Mouse (Mus musculus) midbrain, postnatal 0 days (tissue): ENCODE measurements around the gene Ubr4. TPM values are rescaled to one million over a fixed set of nuclear protein-coding genes. Genes with fewer than 3 reads are reported as not detected.

Experiments
- ATAC-seq: fragments of 200-750 bp; cut with Nextera tagmentation; 2 replicates; pipeline ENCODE4 v1.8.0; 2017; ENCODE audit warnings: moderate number of reproducible peaks, mild to moderate bottlenecking, moderate TSS enrichment, moderate library complexity; ENCODE audit not compliant: low FRiP score
- DNase-seq: peaks from one replicate; pipeline ENCODE4 v3.0.0-alpha.2; 2015; ENCODE audit warnings: low spot score
- H3K27ac ChIP-seq: fragments of 300-500 bp; sonication (generic); 2 replicates; pipeline ENCODE4 v1.5.1; 2014; ENCODE audit warnings: low read depth, mild to moderate bottlenecking, low read length, mixed read lengths
- H3K27me3 ChIP-seq: fragments of 300-500 bp; sonication (generic); 2 replicates; pipeline ENCODE4 v1.6.1; 2014; ENCODE audit warnings: low read length, control low read depth, mixed read lengths; ENCODE audit not compliant: insufficient read depth
- H3K36me3 ChIP-seq: fragments of 300-500 bp; sonication (generic); 2 replicates; pipeline ENCODE4 v1.6.1; 2014; ENCODE audit warnings: low read length, control low read depth, mixed read lengths; ENCODE audit not compliant: insufficient read depth
- H3K4me1 ChIP-seq: fragments of 300-500 bp; sonication (generic); 2 replicates; pipeline ENCODE4 v1.6.1; 2014; ENCODE audit warnings: mild to moderate bottlenecking, control low read depth, antibody characterized with exemption, low read length, mixed read lengths; ENCODE audit not compliant: insufficient read depth
- H3K4me2 ChIP-seq: fragments of 300-500 bp; sonication (generic); 2 replicates; pipeline ENCODE4 v1.6.1; 2014; ENCODE audit warnings: low read depth, mild to moderate bottlenecking, low read length, mixed read lengths; ENCODE audit not compliant: poor library complexity, severe bottlenecking
- H3K4me3 ChIP-seq: fragments of 300-500 bp; sonication (generic); 2 replicates; pipeline ENCODE4 v1.5.1; 2014; ENCODE audit warnings: low read depth, mild to moderate bottlenecking, low read length, moderate library complexity
- H3K9ac ChIP-seq: fragments of 300-500 bp; sonication (generic); replicated peaks from 2 replicates; pipeline ENCODE4 v1.6.1; 2014; ENCODE audit warnings: mild to moderate bottlenecking, low read length, moderate library complexity, mixed read lengths; ENCODE audit not compliant: poor library complexity, severe bottlenecking
- H3K9me3 ChIP-seq: fragments of 300-500 bp; sonication (generic); 2 replicates; pipeline ENCODE4 v1.6.1; 2016; ENCODE audit warnings: low read length, control low read depth
- CTCF ChIP-seq: IDR thresholded peaks from 2 replicates; pipeline ENCODE4 v1.5.1; 2016; ENCODE audit warnings: antibody characterized with exemption, mild to moderate bottlenecking
- WGBS: fragments of 180-500 bp; shearing (Covaris S2); extraction: QIAGEN DNeasy Blood & Tissue Kit; methylation state at CpG from one replicate; pipeline ENCODE4 v1.1.7; 2014; 5-methylcytosine and 5-hydroxymethylcytosine counted together
- polyA plus RNA-seq: library from polyadenylated mRNA; unstranded; fragments of >200 nt; fragmentation: Nextera tagmentation; extraction: Ambion mirVana; gene quantifications from 2 replicates; pipeline ENCODE4 v1.2.1, GENCODE M21; 2015
- total RNA-seq: library from RNA; depleted of rRNA; stranded (reverse); fragments of >200 nt; gene quantifications from 2 replicates; pipeline ENCODE4 v1.2.3, GENCODE M21; 2014

The Ubr4 gene
- total and polyA plus RNA-seq, 2 experiments from 2014 or later, result 63.6 to 176 TPM

- Histone ChIP-seq H3K27ac (no peak overlapping the region), H3K27me3 (no peaks in the 10 kb centered on the region), H3K9ac (no peak overlapping the region), H3K4me1 (no peaks in the 10 kb centered on the region), H3K4me3 (no peak overlapping the region), H3K9me3 (no peaks in the 10 kb centered on the region), H3K36me3 (peaks cover 95% of the 10 kb centered on the region), H3K4me2 (no peak overlapping the region)
- ATAC-seq, result no peak
- TF ChIP-seq CTCF, result peak; percentile 44
- no peak for DNase-seq
- 86% methylated on average over 2 of the region's 2 CpGs for WGBS
These were observed 125.6 kb downstream of the Ubr4 start for GRCm38 (mm10) chr4:139477983-139478382.

- ATAC-seq, result no peak
- no peak for DNase-seq
- 91% methylated on average over 8 of the region's 8 CpGs for WGBS
- no peak for TF ChIP-seq CTCF
- Histone ChIP-seq H3K9me3 (no peaks in the 10 kb centered on the region), H3K4me2 (no peak overlapping the region), H3K27me3 (no peaks in the 10 kb centered on the region), H3K36me3 (peaks cover 95% of the 10 kb centered on the region), H3K4me3 (no peak overlapping the region), H3K27ac (no peak overlapping the region), H3K4me1 (no peaks in the 10 kb centered on the region), H3K9ac (no peak overlapping the region)
These were observed 126.8 kb downstream of the Ubr4 start for GRCm38 (mm10) chr4:139479176-139479575.

- H3K9me3 ChIP-seq, result no peaks in the 10 kb centered on the region
- no peak for ATAC-seq
- H3K36me3 ChIP-seq, result peaks cover 92% of the 10 kb centered on the region
- no peak for TF ChIP-seq CTCF
- H3K4me2 ChIP-seq, result no peak overlapping the region
- no peak overlapping the region for H3K27ac ChIP-seq
- no peaks in the 10 kb centered on the region for H3K27me3 ChIP-seq
- no peak for DNase-seq
- H3K9ac ChIP-seq, result no peak overlapping the region
- H3K4me1 ChIP-seq, result no peaks in the 10 kb centered on the region
- H3K4me3 ChIP-seq, result no peak overlapping the region
- WGBS, result 88% methylated on average over 1 of the region's 1 CpGs
These were observed 129.0 kb downstream of the Ubr4 start for GRCm38 (mm10) chr4:139481400-139481799.

GRCm38 (mm10) chr4:139483461-139484105 is 131.2 kb downstream of the Ubr4 start:
- Histone ChIP-seq H3K4me1 (no peaks in the 10 kb centered on the region), H3K36me3 (peaks cover 91% of the 10 kb centered on the region), H3K9me3 (no peaks in the 10 kb centered on the region), H3K4me2 (no peak overlapping the region), H3K27ac (no peak overlapping the region), H3K4me3 (no peak overlapping the region), H3K9ac (no peak overlapping the region), H3K27me3 (no peaks in the 10 kb centered on the region)
- ATAC-seq, result no peak
- no peak for TF ChIP-seq CTCF
- DNase-seq, result no peak
- WGBS, result 89% methylated on average over 8 of the region's 8 CpGs

GRCm38 (mm10) chr4:139484496-139484895 is 132.1 kb downstream of the Ubr4 start:
- DNase-seq (no peak), ATAC-seq (no peak)
- Histone ChIP-seq H3K9ac (no peak overlapping the region), H3K36me3 (peaks cover 89% of the 10 kb centered on the region), H3K4me3 (no peak overlapping the region), H3K27ac (no peak overlapping the region), H3K4me1 (no peaks in the 10 kb centered on the region), H3K4me2 (no peak overlapping the region), H3K27me3 (no peaks in the 10 kb centered on the region), H3K9me3 (no peaks in the 10 kb centered on the region)
- WGBS, result 63% methylated on average over 7 of the region's 7 CpGs
- no peak for TF ChIP-seq CTCF

GRCm38 (mm10) chr4:139487085-139487484 is 134.7 kb downstream of the Ubr4 start:
- WGBS, result 37% methylated on average over 10 of the region's 10 CpGs
- peak; percentile 34; the same call in 1 of the 2 replicates for ATAC-seq
- Histone ChIP-seq H3K36me3 (peaks cover 81% of the 10 kb centered on the region), H3K4me3 (no peak overlapping the region), H3K27ac (0 out of 2 replicates have a peak overlapping the region, but pooled peaks have one; percentile 21), H3K4me2 (no peak overlapping the region), H3K9me3 (no peaks in the 10 kb centered on the region), H3K4me1 (no peaks in the 10 kb centered on the region), H3K9ac (no peak overlapping the region), H3K27me3 (no peaks in the 10 kb centered on the region)
- no peak for TF ChIP-seq CTCF
- DNase-seq, result no peak
